Mouse (Mus musculus) forebrain, embryonic 16.5 days (tissue): ENCODE data around the gene Atg7. TPM values are rescaled to one million over a fixed set of nuclear protein-coding genes. Genes with fewer than 3 reads are reported as not detected.
"Not testable (repeated sequence)": the region's sequence is repeated elsewhere in the genome, so short reads cannot be mapped to it uniquely, and the experiment has no call there.

Experiments used
- ATAC-seq: fragments of 200-750 bp; cut with Nextera tagmentation; 2 replicates; pipeline ENCODE4 v1.8.0; 2017; ENCODE audit warnings: mild to moderate bottlenecking, moderate library complexity
- H3K27ac ChIP-seq: fragments of 300-500 bp; sonication (generic); 2 replicates; pipeline ENCODE4 v1.5.1; 2014; ENCODE audit warnings: low read length, control low read depth
- H3K27me3 ChIP-seq: fragments of 300-500 bp; sonication (generic); replicated peaks from 2 replicates; pipeline ENCODE4 v1.6.1; 2014; ENCODE audit warnings: low read length; ENCODE audit not compliant: control insufficient read depth, insufficient read depth
- H3K36me3 ChIP-seq: fragments of 300-500 bp; sonication (generic); 2 replicates; pipeline ENCODE4 v1.6.1; 2014; ENCODE audit not compliant: control insufficient read depth, insufficient read depth
- H3K4me1 ChIP-seq: fragments of 300-500 bp; sonication (generic); replicated peaks from 2 replicates; pipeline ENCODE4 v1.6.1; 2014; ENCODE audit warnings: low read length; ENCODE audit not compliant: control insufficient read depth, insufficient read depth
- H3K4me2 ChIP-seq: fragments of 300-500 bp; sonication (generic); 2 replicates; pipeline ENCODE4 v1.6.1; 2014; ENCODE audit warnings: mild to moderate bottlenecking, low read length, control low read depth
- H3K4me3 ChIP-seq: fragments of 300-500 bp; sonication (generic); replicated peaks from 2 replicates; pipeline ENCODE4 v1.5.1; 2014; ENCODE audit warnings: mild to moderate bottlenecking, low read length, control low read depth
- H3K9ac ChIP-seq: fragments of 300-500 bp; sonication (generic); replicated peaks from 2 replicates; pipeline ENCODE4 v1.6.1; 2014; ENCODE audit warnings: low read depth, low read length, control low read depth
- H3K9me3 ChIP-seq: fragments of 300-500 bp; sonication (generic); 2 replicates; pipeline ENCODE4 v1.6.1; 2016; ENCODE audit warnings: low read length; ENCODE audit not compliant: control insufficient read depth
- WGBS: fragments of 180-500 bp; shearing (Covaris S2); extraction: QIAGEN DNeasy Blood & Tissue Kit; methylation state at CpG from one replicate; pipeline ENCODE4 v1.1.7; 2014; 5-methylcytosine and 5-hydroxymethylcytosine counted together
- polyA plus RNA-seq: library from polyadenylated mRNA; unstranded; fragments of >200 nt; fragmentation: Nextera tagmentation; extraction: Ambion mirVana; gene quantifications from 2 replicates; pipeline ENCODE4 v1.2.1, GENCODE M21; 2015

The Atg7 gene
- polyA plus RNA-seq, result 22.8 and 23.2 TPM in 2 replicates

DNA sequence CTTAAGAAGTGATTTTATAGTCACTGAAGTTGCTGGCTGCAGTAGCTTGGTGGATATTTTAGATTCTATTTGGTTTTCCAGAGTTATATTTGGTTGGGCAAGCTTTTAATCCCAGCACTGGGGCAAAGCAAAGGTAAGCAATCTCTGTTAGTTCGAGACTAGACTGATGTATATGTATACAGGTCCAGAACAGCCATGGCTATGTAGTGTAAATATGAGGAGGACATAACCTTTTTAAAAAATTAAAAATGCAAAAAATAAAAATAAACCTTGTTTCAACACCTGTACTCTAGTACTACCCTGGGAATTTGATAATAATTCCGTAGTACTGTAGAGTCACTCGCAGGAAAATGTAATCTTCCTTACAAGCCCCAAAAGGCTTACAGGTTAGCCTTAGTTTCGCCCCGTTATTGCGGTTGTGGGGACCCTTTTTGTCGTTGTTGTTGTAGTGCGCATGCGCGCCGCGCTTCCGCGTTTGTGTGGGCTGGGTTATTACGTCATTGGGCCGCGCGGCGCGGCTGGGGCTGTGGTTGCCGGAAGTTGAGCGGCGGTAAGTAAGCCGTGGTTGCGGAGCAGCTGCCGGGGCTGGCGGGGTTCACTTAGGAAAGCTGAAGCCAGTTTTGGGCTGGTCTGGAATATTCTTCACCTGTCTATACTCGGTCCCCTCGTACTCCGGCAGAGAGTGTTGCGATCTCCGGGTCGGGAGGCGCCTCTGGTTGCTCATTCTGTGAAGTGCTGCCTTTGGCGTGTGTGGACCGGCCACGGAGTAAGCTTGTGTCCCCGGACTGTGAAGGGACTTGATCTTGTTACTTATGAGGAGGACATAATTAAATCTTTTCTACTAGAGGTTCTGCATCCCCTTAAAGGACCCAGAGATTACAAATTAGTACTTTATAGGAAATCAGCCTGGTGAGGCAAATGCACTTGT, at the start of gene Atg7:
Gene Atg7 (plus strand): TSS at position 497 of the 928 bp plus-strand sequence.
- under 1% methylated on average over 38 of the region's 38 CpGs for WGBS
- Histone ChIP-seq H3K27ac (peak within 1 kb of the TSS; percentile 76), H3K4me2 (peak within 1 kb of the TSS; percentile 82), H3K4me3 (peak within 1 kb of the TSS; percentile 82), H3K36me3 (no peaks in the 10 kb centered on the region), H3K27me3 (peaks cover 6% of the 10 kb centered on the region; the same call in 1 of the 2 replicates), H3K4me1 (peaks cover 10% of the 10 kb centered on the region), H3K9ac (peak within 1 kb of the TSS; percentile 77), H3K9me3 (no peaks in the 10 kb centered on the region)
- ATAC-seq, result peak; percentile 92

DNA sequence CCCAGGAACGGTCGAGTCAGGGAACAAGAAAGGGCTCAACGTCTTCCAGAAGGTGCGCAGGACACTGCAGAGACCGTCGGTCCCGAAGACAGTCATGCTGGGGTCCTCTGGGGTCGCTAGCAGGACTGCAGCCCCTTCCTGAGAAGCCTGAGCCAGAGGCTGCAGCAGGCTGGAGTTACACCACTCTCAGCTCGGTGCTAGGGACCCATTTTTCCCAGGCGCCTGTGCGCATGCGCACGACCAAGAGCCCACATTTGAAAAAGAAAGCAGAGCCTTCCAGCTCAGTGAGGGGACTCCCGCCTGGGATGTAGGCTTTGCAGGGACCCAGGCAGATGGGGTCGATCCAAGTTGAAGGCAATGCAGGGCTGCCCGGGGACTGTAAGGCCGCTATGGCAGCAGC, 28.8 kb upstream of the Atg7 start:
- not testable (repeated sequence) for H3K4me2 ChIP-seq, H3K27me3 ChIP-seq, H3K4me1 ChIP-seq, ATAC-seq, H3K9ac ChIP-seq, H3K9me3 ChIP-seq, H3K4me3 ChIP-seq, H3K36me3 ChIP-seq, H3K27ac ChIP-seq
- 5% methylated on average over 6 of the region's 17 CpGs for WGBS

DNA sequence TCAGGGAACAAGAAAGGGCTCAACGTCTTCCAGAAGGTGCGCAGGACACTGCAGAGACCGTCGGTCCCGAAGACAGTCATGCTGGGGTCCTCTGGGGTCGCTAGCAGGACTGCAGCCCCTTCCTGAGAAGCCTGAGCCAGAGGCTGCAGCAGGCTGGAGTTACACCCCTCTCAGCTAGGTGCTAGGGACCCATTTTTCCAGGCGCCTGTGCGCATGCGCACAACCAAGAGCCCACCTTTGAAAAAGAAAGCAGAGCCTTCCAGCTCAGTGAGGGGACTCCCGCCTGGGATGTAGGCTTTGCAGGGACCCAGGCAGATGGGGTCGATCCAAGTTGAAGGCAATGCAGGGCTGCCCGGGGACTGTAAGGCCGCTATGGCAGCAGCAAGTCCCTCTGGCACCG, 9.0 kb upstream of the Atg7 start:
- H3K4me2 ChIP-seq, H3K9ac ChIP-seq, H3K27me3 ChIP-seq, ATAC-seq, H3K9me3 ChIP-seq, H3K36me3 ChIP-seq, H3K27ac ChIP-seq, H3K4me3 ChIP-seq, H3K4me1 ChIP-seq: not testable (repeated sequence)
- WGBS, result no CpG with 5 or more reads among the region's 14 CpGs

DNA sequence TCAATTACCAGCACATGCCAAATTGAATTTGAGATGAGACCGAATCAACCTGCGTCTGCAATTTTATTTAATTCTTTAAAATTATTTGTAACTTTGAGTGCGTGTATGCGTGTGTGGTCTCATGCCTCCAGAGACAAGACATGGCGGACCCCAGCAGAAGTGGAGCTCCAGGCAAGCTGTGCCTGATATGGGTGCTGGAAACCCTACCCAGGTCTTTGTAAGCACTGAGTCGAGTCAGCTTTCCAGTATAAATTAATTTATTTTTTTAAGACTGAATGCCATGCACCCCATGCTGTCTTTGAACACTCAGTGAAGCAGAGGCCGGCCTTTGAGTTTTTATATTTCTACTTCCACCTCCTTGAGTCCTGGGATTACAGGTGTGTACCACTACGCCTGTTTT, 819 bp downstream of the Atg7 start:
- peaks cover 10% of the 10 kb centered on the region for H3K4me1 ChIP-seq
- H3K27me3 ChIP-seq, result peaks cover 6% of the 10 kb centered on the region; the same call in 1 of the 2 replicates
- peak overlapping the region; percentile 82 for H3K4me3 ChIP-seq
- H3K27ac ChIP-seq, result no peak overlapping the region
- H3K4me2 ChIP-seq, result peak overlapping the region; percentile 82
- no peaks in the 10 kb centered on the region for H3K36me3 ChIP-seq
- H3K9me3 ChIP-seq, result no peaks in the 10 kb centered on the region
- no peak for ATAC-seq
- peak overlapping the region; percentile 77; the same call in 1 of the 2 replicates for H3K9ac ChIP-seq
- WGBS, result 44% methylated on average over 8 of the region's 8 CpGs

DNA sequence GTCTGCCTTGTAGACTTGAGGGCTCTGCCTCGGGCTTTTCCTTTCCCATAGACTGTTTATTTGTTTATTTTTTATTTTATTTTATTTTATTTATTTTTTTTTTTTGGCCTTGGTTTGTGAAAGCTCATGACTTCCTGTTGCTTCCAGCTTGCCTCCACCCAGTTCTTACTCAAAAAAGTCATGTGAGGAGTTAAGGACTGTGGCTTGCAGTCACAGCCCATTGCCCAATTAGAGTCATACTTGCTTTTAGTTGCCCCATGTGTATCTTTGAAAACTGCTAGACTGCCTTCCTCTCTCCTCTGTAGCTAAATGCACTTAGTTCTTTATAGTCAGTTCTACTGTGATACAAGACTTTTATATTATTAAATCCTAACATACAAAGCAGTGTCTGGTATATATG, 1.6 kb downstream of the Atg7 start:
- no peak overlapping the region for H3K4me3 ChIP-seq
- no peaks in the 10 kb centered on the region for H3K36me3 ChIP-seq
- no peak overlapping the region for H3K9ac ChIP-seq
- 76% methylated on average over 1 of the region's 1 CpGs for WGBS
- no peak for ATAC-seq
- no peaks in the 10 kb centered on the region for H3K9me3 ChIP-seq
- H3K4me2 ChIP-seq, result no peak overlapping the region
- H3K27me3 ChIP-seq, result peaks cover 6% of the 10 kb centered on the region; the same call in 1 of the 2 replicates
- no peak overlapping the region for H3K27ac ChIP-seq
- peaks cover 10% of the 10 kb centered on the region for H3K4me1 ChIP-seq

DNA sequence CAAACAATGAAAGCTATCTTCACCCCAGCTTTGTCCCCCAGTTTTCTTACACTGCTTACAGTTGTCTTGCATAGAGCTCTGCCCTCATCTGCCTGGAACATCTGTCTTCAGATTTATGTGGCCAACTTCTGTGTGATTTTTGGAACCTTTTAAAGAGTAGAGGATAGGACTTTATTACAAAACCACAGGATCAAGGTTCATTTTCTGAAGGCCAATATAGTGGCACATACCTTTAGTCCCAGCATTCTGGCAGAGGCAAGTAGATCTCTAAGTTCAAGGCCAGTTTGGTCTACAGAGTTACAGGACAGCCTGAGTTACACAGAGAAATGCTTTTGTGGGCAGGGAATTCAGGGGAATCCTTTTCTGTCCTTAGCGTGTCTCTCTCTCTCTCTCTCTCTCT, 3.3 kb downstream of the Atg7 start:
- Histone ChIP-seq H3K36me3 (no peaks in the 10 kb centered on the region), H3K4me1 (peaks cover 10% of the 10 kb centered on the region), H3K27ac (no peak overlapping the region), H3K4me2 (no peak overlapping the region), H3K9ac (no peak overlapping the region), H3K9me3 (no peaks in the 10 kb centered on the region), H3K27me3 (peaks cover 2% of the 10 kb centered on the region; the same call in 1 of the 2 replicates), H3K4me3 (no peak overlapping the region)
- no peak for ATAC-seq
- WGBS, result 65% methylated on average over 1 of the region's 1 CpGs

DNA sequence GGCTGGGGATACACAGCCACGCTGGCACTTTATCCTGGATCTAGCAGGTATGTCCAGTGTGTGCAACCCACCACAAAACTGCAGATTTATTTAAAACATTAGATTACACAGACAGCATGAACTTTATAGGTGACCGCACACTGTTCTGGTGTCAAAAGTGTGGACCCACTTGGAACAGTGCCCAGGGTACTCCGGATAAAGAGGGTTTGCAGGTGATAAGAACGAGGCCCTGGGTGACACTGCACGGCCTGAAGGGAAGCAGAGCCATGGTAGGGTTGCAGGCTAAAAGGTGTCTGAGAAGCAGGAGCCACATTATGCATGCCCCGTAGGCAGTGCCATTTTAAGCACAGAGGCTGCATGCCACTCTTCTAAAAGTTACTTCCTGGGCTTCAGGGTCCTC, 4.1 kb downstream of the Atg7 start:
- no peak overlapping the region for H3K27ac ChIP-seq
- no peaks in the 10 kb centered on the region for H3K36me3 ChIP-seq
- peaks cover 10% of the 10 kb centered on the region for H3K4me1 ChIP-seq
- no peak for ATAC-seq
- H3K9me3 ChIP-seq, result no peaks in the 10 kb centered on the region
- 87% methylated on average over 6 of the region's 6 CpGs for whole genome bisulfite sequencing
- no peak overlapping the region for H3K4me3 ChIP-seq
- H3K4me2 ChIP-seq, result no peak overlapping the region
- H3K9ac ChIP-seq, result no peak overlapping the region
- no peaks in the 10 kb centered on the region for H3K27me3 ChIP-seq

DNA sequence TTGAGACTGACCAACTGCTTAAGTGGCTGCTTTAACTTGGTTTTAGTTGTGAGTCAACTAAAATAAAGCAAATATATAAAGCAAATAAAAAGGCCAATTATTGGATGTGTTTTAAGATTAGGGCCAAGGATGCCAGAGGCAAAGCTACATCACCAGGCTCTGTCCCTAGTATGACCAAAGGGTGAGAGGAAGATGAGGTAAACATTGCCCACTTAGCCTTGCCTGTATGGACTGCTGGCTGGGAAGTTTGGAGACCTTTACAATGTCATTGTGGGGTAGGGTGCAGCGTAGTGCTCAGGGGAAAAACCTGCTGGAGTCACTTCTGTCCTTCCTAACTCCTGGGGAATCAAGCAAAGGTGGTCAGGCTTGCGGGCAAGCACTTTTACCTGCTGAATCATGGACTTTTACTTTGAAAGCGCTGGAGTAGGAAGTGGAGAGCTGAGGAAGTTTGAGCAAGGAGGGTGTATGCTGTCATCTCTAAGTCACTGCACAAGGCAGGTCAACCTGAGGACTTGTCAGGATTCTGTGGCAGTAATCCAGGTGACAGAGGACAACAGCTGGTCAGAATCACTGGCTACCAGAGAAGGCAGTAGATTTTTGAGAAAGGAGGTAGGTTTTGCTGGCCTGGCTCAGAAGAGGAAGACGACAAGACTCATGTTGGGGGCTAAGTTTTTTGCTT, 5.6 kb downstream of the Atg7 start:
- H3K9me3 ChIP-seq, result no peaks in the 10 kb centered on the region
- H3K27me3 ChIP-seq, result no peaks in the 10 kb centered on the region
- peaks cover 9% of the 10 kb centered on the region for H3K4me1 ChIP-seq
- no peaks in the 10 kb centered on the region for H3K36me3 ChIP-seq
- 82% methylated on average over 4 of the region's 4 CpGs for WGBS
- no peak overlapping the region for H3K4me3 ChIP-seq
- H3K9ac ChIP-seq, result no peak overlapping the region
- no peak overlapping the region for H3K4me2 ChIP-seq
- ATAC-seq, result no peak
- H3K27ac ChIP-seq, result no peak overlapping the region

DNA sequence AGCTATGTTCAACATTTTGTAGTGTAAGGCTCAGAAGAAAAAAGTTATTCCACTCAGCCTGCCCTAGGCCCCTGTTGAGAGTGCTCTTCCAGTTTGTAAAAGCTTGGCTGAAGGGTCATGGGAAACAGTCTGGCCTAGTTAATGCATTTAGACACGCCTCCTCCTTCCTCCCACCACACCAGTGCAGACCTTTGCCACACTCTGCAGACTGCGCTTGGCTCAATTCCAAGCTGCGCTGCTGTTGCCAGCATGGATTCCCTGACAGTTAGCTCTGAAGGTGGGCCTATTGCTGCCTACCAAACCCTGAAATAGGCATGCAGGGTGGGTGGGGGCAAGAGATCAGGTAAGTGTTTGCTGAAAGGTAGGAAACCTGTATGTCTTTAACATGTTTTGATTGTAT, 9.3 kb downstream of the Atg7 start:
- H3K4me2 ChIP-seq, result no peak overlapping the region
- WGBS, result 54% methylated on average over 3 of the region's 3 CpGs
- H3K27me3 ChIP-seq, result no peaks in the 10 kb centered on the region
- H3K9ac ChIP-seq, result no peak overlapping the region
- no peaks in the 10 kb centered on the region for H3K36me3 ChIP-seq
- H3K4me3 ChIP-seq, result no peak overlapping the region
- no peak for ATAC-seq
- H3K9me3 ChIP-seq, result no peaks in the 10 kb centered on the region
- peaks cover 3% of the 10 kb centered on the region; the same call in 1 of the 2 replicates for H3K4me1 ChIP-seq
- no peak overlapping the region for H3K27ac ChIP-seq
